Comparison of ENCODE assay signal across 15 mouse cellular contexts in genomic region chr7:139437471-139437870, GRCm38 (mm10).
"Had no signal": no experiment of that assay in that cellular context is flagged by ENCODE, and none has a peak within 500 bp of the region (broad histone marks: within the 10 kb centered on the region; RNA-seq: fewer than 3 reads in every experiment).

No protein-coding gene starts in this region.

- H3K27me3 ChIP-seq: limb, embryonic 15.5 days; liver, embryonic 12.5 days; midbrain, embryonic 12.5 days; neural tube, embryonic 13.5 days had no signal

- ATAC-seq: liver, embryonic 12.5 days; midbrain, embryonic 16.5 days had no signal

- H3K4me3 ChIP-seq: limb, embryonic 15.5 days; liver, embryonic 12.5 days; midbrain, embryonic 12.5 days; neural tube, embryonic 13.5 days had no signal

- H3K36me3 ChIP-seq: limb, embryonic 15.5 days; liver, embryonic 12.5 days; midbrain, embryonic 12.5 days; neural tube, embryonic 13.5 days had no signal

- H3K27ac ChIP-seq: kidney, postnatal 0 days; limb, embryonic 15.5 days; liver, embryonic 12.5 days; neural tube, embryonic 13.5 days had no signal

- DNase-seq: kidney, postnatal 36 days; layer of hippocampus, adult 9-11 months; layer of hippocampus, postnatal 36 days; lung, embryonic 14.5 days; lung, postnatal 4 days; right cerebral cortex, postnatal 4 days; spleen, adult 18-20 months; thymus, adult 18-20 months; thymus, postnatal 14 days had no signal

- H3K9me3 ChIP-seq: limb, embryonic 15.5 days; liver, embryonic 12.5 days; midbrain, embryonic 12.5 days; neural tube, embryonic 13.5 days had no signal
